Mouse (Mus musculus): ENCODE results near the gene Ceacam2.
"Not testable (repeated sequence)": the region's sequence is repeated elsewhere in the genome, so short reads cannot be mapped to it uniquely, and the experiment has no call there.

The Ceacam2 gene

DNA sequence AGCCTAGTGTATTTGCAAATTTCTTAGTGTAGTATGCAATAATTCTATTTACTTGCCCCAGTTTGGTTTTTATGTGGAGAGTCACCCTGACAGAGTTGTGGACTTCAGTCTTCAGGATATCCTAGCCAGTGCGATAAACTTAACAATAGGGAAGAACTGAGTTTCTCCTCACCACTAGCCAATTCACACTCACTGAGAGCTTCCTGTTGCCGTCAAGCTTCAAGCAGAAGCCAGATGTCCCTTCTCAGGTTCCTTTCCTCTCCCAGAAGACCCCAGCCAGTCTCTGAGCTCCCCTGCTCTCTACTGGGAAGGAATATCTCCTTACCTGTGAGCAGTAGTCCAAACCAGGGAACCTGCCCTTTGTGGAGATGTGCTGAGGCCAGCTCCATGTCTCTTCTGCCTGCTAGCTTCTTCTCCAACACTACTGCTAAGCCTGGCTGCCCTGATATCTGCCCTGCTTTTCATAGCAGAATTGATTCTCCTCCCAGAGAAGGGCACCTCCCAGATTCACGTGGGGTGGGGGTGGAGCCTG, at the start of gene Ceacam2:
Gene Ceacam2 (minus strand): TSS at position 482 of the 532 bp plus-strand sequence.
- not testable (repeated sequence) for DNase-seq (ENCODE audit: low spot score in 2 of 2)

DNA sequence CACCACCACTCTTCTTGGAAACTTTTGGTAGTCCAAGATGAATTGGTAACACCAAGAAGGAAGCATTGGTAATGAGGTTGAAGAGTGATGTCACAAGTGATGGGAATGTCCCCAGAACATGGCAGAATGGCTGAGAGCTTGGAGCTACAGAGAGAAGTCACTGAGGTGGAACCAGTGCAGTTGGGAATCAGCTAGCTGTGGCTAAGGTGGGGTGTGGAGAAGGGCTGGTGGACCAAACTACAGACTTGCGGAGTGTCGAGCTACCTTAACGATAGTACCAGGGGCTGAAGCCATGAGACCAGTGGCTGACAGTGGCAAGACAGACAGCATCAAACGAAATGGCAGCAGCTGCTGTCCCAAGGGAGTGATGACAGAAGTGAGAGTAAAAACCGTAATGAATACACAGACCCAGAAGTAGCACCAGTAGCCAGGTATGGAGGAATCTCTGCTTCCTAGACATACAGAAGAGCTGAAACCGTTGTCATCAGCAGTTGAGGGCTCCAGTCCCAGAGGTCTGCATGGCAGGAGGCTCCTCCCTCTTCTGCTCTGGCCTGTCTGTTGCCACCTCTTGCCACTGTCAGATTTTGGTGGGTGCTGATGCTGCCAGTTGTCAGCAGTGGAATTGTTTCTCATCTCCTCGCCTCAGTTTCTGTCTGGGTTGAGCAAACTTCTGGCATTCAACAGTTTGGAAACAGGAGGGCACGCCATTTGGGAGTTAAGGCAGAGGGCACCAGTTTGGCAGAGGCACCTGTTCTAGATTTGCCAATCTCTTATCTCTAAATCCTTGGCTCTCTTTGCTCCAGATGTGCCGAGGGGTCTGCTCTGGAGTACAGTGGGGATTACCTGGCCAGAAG, 45.9 kb upstream of the Ceacam2 start:
- DNase-seq (ENCODE audit: low spot score in 2 of 2): peak; percentile 64 to 67

DNA sequence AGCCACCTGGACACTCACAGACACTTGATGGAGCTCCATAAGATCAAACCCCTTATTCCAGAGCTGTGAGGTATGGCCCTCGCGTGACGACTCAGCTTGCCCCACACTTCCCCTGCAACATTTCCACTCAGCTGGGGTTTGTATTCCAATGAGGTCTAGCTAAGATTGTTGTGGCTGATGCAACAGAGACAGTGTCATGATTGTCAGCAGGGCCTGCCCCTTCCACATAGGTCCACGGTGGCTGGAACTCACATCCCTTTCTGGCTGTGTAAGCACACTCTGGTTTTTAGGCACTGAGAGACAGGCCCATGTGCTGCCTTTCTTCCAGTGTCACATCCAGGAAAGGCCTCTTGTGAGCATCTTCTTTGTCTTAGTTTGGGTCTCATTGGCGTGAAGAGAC, 45.0 kb upstream of the Ceacam2 start:
- no peak for DNase-seq (ENCODE audit: low spot score in 2 of 2)

DNA sequence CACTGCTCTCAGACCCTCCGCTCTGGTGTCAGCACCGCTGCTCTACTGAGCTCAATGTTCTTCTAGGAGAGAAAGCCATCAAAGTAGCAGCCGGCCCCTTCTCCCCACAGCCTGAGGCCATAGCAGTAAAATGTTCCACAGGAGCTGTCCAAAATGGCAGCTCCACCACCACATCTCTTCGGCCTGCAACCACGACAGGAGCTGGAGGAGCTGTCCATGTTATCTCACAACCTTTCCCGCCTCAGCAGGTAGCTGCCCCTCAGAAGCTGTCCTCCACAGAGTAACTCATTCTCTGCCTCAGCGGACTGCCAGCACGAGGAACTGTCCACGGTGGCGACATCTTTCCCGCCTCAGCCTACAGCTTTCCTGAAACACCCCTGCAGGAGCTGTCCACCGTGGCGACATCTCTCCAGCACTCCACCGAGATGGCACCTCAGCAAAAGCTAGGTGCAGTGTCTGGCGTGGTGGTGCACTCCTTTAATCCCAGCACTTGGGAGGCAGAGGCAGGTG, 42.7 kb upstream of the Ceacam2 start:
- DNase-seq (ENCODE audit: low spot score in 2 of 2): no peak

GRCm38 (mm10) chr7:25579441-25579840, 39.8 kb upstream of the Ceacam2 start:
- no peak for DNase-seq (ENCODE audit: low spot score in 2 of 2)

DNA sequence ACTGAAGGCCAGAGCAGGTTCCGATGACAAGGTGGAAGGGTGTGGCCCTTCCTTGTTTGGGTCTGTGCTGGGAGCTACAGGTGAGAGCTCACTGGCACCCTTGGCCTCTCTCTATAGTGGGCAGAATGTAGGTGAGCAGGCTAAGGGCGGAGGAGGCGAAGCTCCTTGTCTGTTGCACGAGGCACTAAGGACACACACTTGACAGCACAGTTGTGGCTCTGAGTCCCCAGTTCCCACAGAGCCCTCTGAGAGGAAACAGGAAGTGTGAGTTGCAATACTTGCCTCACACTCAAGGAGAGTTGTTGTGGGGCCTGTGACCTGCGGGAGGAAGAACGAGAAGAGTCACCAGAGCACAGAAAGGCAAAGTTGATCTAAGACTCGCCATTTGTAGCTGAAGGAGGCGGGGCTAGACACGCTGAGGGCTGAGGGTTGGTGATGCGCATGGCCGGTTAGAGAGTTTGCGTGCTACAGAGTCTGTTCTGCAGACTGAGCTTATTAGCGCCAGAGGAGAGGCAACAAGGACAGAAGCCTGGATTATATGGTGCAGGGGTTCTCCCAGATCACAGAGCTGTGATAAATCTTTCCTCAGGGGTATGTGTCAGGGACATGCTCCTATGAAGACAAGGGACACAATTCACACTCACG, 37.3 kb upstream of the Ceacam2 start:
- peak; percentile 82 to 84 for DNase-seq (ENCODE audit: low spot score in 2 of 2)

- peak; percentile 65 to 68 for DNase-seq (ENCODE audit: low spot score in 2 of 2)
Observed at GRCm38 (mm10) chr7:25576308-25576707, 36.7 kb upstream of the Ceacam2 start.

DNA sequence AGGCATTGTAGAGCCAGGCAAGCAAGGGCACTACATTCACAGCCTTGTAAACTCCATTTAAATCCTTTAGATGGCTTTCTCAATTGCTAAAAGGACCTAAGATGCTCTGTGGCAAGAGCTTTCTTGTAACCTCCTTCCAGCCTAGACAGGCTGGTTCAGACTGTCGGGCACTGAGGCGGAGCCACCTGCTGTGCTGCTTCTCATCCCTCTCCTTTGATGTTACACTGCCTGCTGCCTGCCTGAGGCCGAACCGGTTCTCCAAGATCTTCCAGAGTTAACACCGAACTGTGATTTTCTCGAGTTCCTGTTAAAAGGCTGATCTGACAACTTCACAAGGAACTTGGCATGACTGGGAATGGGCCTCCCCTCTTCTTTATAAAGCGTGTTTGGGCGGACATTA, 36.2 kb upstream of the Ceacam2 start:
- peak in 1 of 2 experiments; percentile 5 for DNase-seq (ENCODE audit: low spot score in 2 of 2)

DNA sequence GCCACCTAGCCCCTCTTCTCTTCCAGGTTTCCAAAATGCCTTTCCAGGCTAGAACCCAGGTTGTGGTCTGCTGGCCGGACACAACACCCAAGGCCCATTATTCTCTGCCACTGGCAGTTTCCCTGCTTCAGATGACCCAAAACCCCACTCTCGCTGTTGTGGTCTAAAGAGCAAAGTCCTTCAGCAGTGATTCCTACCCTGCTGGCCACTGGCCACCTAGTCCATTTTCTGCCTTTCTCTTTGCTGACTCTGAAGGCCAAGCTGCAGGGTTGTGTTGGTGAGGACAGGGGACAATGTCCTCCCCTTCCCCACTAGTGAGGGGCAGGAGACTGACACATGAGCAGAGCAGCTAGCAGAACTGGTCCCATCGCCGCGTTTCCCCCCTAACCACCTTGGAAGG, 35.4 kb upstream of the Ceacam2 start:
- DNase-seq (ENCODE audit: low spot score in 2 of 2): no peak

GRCm38 (mm10) chr7:25573806-25574205, 34.1 kb upstream of the Ceacam2 start:
- DNase-seq (ENCODE audit: low spot score in 2 of 2): not testable (repeated sequence)

GRCm38 (mm10) chr7:25568721-25569120, 29.1 kb upstream of the Ceacam2 start:
- DNase-seq (ENCODE audit: low spot score in 2 of 2): no peak

- peak in 1 of 2 experiments; percentile 22 for DNase-seq (ENCODE audit: low spot score in 2 of 2)
Observed at GRCm38 (mm10) chr7:25541464-25541863, 1.8 kb upstream of the Ceacam2 start.

GRCm38 (mm10) chr7:25539954-25540353, 297 bp upstream of the Ceacam2 start:
- DNase-seq (ENCODE audit: low spot score in 2 of 2): peak; percentile 41 to 43

DNA sequence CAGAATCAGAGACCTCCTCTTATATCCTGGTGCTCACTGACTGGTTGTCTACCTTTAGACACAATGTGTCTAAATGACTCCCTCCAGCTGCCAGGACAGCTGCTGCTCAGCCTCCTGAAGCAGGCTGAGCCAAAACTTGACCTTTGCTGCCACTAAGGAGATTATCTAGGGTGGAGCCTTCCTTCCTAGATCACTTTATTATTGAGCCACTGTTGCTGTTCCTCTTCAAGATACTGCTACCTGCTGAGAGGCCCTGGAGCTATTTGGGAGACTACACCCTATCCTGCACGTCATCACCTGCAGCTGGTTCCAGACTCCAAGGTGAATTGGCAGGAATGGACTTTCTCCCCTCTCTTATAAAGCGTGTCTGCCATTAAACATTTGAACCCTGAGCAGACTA, 8.8 kb downstream of the Ceacam2 start:
- no peak for DNase-seq (ENCODE audit: low spot score in 2 of 2)

GRCm38 (mm10) chr7:25516070-25516777, 23.4 kb downstream of the Ceacam2 start:
- DNase-seq (ENCODE audit: low spot score in 2 of 2): not testable (repeated sequence)

GRCm38 (mm10) chr7:25515667-25516066, 24.0 kb downstream of the Ceacam2 start:
- not testable (repeated sequence) for DNase-seq (ENCODE audit: low spot score in 2 of 2)

DNA sequence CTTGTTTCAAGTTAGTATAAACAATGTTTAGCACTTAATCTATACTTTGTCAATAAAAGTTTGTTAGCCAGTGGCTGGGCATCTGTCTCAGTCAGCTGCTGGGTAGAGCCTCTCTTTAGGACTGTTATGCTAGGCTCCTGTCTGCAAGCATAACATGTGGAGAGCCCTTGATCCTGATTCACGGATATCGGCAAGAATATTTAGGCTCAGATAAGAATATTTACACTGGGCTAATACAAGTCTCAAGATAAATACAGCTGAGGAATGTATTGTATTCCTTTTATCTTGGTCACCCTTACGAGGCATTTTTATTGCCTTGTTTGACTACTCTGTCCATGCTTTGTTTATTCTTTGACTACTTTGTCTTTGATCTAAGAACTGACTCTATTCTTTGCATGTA, 29.7 kb downstream of the Ceacam2 start:
- no peak for DNase-seq (ENCODE audit: low spot score in 2 of 2)

- DNase-seq (ENCODE audit: low spot score in 2 of 2): no peak
Observed at GRCm38 (mm10) chr7:25494649-25495048, 45.0 kb downstream of the Ceacam2 start.

DNA sequence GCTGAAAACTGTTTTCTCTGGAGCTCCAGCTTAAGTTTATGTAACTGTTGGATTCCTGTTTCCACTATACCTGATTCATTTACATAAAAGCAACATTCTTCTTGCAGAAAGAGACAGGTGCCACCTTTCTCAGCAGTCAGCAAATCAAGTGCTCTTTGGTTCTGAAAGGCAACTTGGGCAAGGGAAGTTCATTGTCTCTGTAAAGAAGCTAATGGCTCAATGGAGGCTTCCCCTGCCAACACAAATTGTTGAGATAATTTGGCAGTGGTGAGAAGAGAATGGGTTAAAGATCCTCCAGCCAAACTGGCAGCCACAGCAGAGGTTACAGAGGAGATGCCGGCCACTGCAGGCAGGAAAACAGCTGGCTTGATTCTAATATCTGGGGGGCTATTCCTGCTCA, 49.0 kb downstream of the Ceacam2 start:
- DNase-seq (ENCODE audit: low spot score in 2 of 2): not testable (repeated sequence)

DNA sequence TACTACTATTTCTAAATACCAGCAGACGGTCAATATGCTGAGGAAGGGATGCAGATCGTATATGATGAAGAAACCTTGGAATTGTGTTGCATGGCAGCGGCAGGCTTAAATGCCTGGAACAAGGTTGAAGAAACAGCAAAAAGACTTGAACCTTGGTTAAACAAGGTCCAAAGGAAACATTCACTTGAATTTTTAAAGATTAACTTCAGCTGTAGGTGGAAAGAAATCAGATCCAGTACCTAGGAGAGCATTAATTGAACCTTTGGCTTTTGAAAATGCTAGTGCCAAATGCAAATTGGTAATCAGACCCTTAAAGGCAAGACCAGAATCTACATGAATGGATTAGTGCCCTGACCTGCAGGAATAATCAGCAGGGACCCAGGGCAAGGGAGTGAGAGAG, 50.3 kb downstream of the Ceacam2 start:
- DNase-seq (ENCODE audit: low spot score in 2 of 2): not testable (repeated sequence)

GRCm38 (mm10) chr7:25486186-25486585, 53.5 kb downstream of the Ceacam2 start:
- peak; percentile 61 to 63 for DNase-seq (ENCODE audit: low spot score in 2 of 2)

DNA sequence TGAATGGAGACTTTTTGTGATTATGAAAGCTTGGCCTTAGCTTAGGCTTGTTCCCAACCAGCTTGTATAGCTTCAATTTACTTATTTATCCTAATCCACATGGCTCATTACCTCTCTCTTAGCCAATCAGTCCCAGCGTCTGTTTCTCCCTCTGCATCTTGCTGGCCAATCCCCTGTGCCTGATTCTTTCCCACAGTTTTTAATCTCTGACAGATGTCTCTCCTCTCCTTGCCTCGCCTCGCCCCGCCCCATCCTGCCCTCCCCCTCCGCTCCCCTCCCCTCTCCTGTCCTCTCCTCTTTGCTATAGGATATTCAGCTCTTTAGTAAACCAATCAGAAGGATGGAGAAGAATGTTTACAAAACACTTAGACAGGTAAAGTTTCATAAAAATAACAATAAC, 54.6 kb downstream of the Ceacam2 start:
- no peak for DNase-seq (ENCODE audit: low spot score in 2 of 2)

Data from spleen, postnatal 36 days (tissue).